Mouse (Mus musculus): ENCODE measurements around the gene Bank1.

Gene Bank1

DNA sequence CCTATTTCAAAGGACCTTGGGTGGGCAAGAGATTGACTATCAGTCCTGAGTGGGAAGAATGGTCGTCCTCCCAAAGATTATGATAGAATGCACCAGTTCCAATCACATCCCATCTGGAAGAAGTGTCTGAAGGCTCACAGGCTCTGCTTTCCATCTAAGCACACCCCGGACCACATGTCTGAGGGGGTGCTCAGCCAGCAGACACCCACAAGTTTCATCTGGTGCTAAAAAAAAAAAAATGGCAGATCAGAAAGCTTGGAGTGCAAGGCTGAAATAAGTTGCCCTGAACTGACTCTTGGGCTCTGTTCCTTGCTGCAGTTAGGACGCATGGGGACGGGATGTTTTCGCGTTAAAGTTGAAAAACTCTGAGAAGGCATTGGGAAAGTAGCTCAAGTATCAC, 286.4 kb downstream of the Bank1 start:
- ChIA-PET CTCF (no interaction called here), POLR2A (no interaction called here)

DNA sequence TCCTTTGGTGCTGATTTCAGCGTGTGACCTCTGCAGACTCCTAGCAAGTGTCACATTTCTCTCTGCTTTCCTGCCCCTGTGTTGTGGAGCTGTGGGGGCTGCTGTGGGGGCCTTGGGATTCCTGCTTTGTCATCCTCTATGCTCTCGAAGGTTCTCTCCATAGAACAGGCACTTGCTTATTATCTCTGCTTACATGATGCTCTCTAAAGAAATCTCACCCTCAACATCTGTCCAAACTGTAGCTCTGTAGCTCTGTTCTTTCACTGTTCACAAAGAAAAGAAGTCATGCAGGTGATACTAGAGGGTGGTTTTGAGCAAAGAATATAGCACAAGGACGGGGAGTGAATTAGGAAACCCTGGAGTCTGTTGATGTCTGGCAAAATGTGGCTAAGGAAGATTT, 288.6 kb downstream of the Bank1 start:
- ChIA-PET CTCF (no interaction called here), POLR2A (no interaction called here)

DNA sequence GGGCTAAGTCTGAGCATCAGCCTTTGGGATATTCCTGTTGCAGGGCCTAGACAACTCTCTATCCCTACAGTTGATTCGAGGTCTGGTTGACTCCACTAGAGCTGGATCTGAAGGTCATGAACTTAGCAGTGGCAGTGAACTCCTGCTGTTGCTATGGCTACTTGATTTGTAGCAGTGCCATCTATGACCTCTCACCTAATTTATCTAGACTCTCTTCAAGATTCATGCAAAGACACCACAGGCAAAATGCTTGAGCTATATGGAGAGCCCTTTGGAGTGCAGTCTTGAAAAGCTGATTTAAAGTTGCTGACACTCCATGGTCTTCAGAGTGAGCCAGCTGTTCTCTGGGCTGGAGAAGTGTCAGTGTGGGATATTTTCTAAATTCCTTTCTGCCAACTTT, 290.1 kb downstream of the Bank1 start:
- ChIA-PET POLR2A (no interaction called here), CTCF (no interaction called here)

DNA sequence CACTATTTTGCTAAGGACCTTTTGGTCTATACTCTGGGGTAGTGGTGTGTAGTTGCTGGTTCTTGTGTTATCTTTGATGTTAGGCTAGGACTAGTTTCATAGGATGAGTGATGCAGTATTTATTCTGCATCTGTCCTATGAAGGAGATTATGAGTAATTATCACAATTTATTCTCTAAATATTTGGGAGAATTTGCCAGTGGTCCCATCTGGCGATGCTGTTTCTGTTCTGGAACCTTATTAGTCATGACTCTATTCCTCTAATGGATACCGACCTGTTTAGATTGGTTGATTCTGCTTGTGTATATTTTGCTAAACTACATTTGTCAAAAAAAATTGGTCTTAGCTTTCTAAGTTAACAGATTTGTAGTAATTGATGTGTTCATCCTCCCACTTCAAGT, 301.0 kb downstream of the Bank1 start:
- ChIA-PET CTCF (no interaction called here), POLR2A (no interaction called here)

DNA sequence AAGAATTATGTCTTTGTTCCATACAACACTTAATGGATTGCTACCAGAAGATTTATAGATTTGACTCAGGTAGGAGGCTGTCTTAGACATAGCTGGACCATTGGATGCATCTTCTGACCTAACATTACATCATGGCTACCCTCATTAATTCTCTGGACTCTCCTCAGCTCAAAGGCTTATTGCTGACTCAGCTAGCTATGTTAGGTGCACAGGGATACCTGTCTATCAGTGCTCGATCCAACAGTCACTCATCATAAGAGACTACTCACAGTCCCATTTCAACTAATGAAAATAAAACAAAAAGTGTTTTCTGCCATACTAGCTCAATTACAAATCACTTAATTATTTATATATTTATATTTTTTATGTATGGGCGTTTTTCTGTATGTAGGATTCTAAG, 308.3 kb downstream of the Bank1 start:
- ChIA-PET POLR2A (no interaction called here), CTCF (interaction anchor here in 1 of 4 experiments (0.7 kb wide), 1 partner anchor 273 kb away, joined by 3 read pairs; no protein-coding TSS in a partner anchor)

- CTCF ChIA-PET = no interaction called here
- POLR2A ChIA-PET = interaction anchor here in 1 of 4 experiments (0.7 kb wide), 1 partner anchor 15 kb away, joined by 6 read pairs; no protein-coding TSS in a partner anchor
Measured at GRCm38 (mm10) chr3:136010616-136011015, 315.2 kb downstream of the Bank1 start.

- ChIA-PET CTCF (no interaction called here), POLR2A (no interaction called here)
Measured at GRCm38 (mm10) chr3:136007846-136008245, 318.0 kb downstream of the Bank1 start.

GRCm38 (mm10) chr3:136007081-136007828, 318.6 kb downstream of the Bank1 start:
- POLR2A ChIA-PET = no interaction called here
- CTCF ChIA-PET = no interaction called here

All from embryonic stem cell, embryonic (primary cell).